Mouse (Mus musculus): ENCODE data around the gene Lrp6.

Gene Lrp6

GRCm38 (mm10) chr6:134567986-134568556 is 1.3 kb upstream of the Lrp6 start:
- no peak for DNase-seq

- no peak for DNase-seq
Observed at GRCm38 (mm10) chr6:134566248-134566817, 432 bp downstream of the Lrp6 start.

GRCm38 (mm10) chr6:134565606-134566247 is 1.0 kb downstream of the Lrp6 start:
- DNase-seq: peak; percentile 28

GRCm38 (mm10) chr6:134564539-134564938 is 2.2 kb downstream of the Lrp6 start:
- DNase-seq: no peak

- DNase-seq: no peak
Observed at GRCm38 (mm10) chr6:134559635-134560034, 7.1 kb downstream of the Lrp6 start.

GRCm38 (mm10) chr6:134558546-134559129 is 8.1 kb downstream of the Lrp6 start:
- DNase-seq: no peak

- no peak for DNase-seq
Observed at GRCm38 (mm10) chr6:134557043-134557442, 9.7 kb downstream of the Lrp6 start.

GRCm38 (mm10) chr6:134556185-134556950 is 10.4 kb downstream of the Lrp6 start:
- no peak for DNase-seq

GRCm38 (mm10) chr6:134555178-134555577 is 11.6 kb downstream of the Lrp6 start:
- no peak for DNase-seq

GRCm38 (mm10) chr6:134554230-134554629 is 12.5 kb downstream of the Lrp6 start:
- no peak for DNase-seq

- DNase-seq: no peak
Observed at GRCm38 (mm10) chr6:134551007-134551406, 15.8 kb downstream of the Lrp6 start.

- DNase-seq: no peak
Observed at GRCm38 (mm10) chr6:134550396-134550795, 16.4 kb downstream of the Lrp6 start.

GRCm38 (mm10) chr6:134544843-134545242 is 21.9 kb downstream of the Lrp6 start:
- no peak for DNase-seq

GRCm38 (mm10) chr6:134544093-134544492 is 22.7 kb downstream of the Lrp6 start:
- no peak for DNase-seq

GRCm38 (mm10) chr6:134543607-134544006 is 23.2 kb downstream of the Lrp6 start:
- DNase-seq: no peak

GRCm38 (mm10) chr6:134542374-134542773 is 24.4 kb downstream of the Lrp6 start:
- no peak for DNase-seq

GRCm38 (mm10) chr6:134540161-134540560 is 26.6 kb downstream of the Lrp6 start:
- no peak for DNase-seq

GRCm38 (mm10) chr6:134539459-134539858 is 27.3 kb downstream of the Lrp6 start:
- DNase-seq: no peak

GRCm38 (mm10) chr6:134538805-134539204 is 28.0 kb downstream of the Lrp6 start:
- DNase-seq: no peak

GRCm38 (mm10) chr6:134537461-134538117 is 29.2 kb downstream of the Lrp6 start:
- no peak for DNase-seq

- no peak for DNase-seq
Observed at GRCm38 (mm10) chr6:134535169-134535568, 31.6 kb downstream of the Lrp6 start.

- DNase-seq: peak; percentile 14
Observed at GRCm38 (mm10) chr6:134533021-134533420, 33.7 kb downstream of the Lrp6 start.

- no peak for DNase-seq
Observed at GRCm38 (mm10) chr6:134531950-134532349, 34.8 kb downstream of the Lrp6 start.

Data from thymus, postnatal 14 days (tissue).